Mouse (Mus musculus) hematopoietic stem cell, adult 5-6 weeks (primary cell): ENCODE results near the gene Cib1. TPM values are rescaled to one million over a fixed set of nuclear protein-coding genes. Genes with fewer than 3 reads are reported as not detected.

ENCODE experiments used
- ATAC-seq, 2 experiments: fragments of 125-278 bp in 1 of 2; replicated peaks in 1 of 2; 2 replicates each; pipeline ENCODE4 v1.8.0; 2016 to 2017; ENCODE audit warnings: inconsistent platforms in 2 of 2, mild to moderate bottlenecking in 2 of 2, moderate number of reproducible peaks in 2 of 2, low read depth in 1 of 2, moderate TSS enrichment in 1 of 2; ENCODE audit not compliant: low FRiP score in 2 of 2, poor library complexity in 2 of 2, severe bottlenecking in 2 of 2, insufficient read depth in 1 of 2, low TSS enrichment in 1 of 2
- total RNA-seq: library from RNA; stranded (forward); fragments of 172-1452, 232-1000 nt; gene quantifications from 2 replicates; pipeline ENCODE4 v1.2.3, GENCODE M21; 2017

Gene Cib1
- total RNA-seq, result 28.0 and 29.3 TPM in 2 replicates

DNA sequence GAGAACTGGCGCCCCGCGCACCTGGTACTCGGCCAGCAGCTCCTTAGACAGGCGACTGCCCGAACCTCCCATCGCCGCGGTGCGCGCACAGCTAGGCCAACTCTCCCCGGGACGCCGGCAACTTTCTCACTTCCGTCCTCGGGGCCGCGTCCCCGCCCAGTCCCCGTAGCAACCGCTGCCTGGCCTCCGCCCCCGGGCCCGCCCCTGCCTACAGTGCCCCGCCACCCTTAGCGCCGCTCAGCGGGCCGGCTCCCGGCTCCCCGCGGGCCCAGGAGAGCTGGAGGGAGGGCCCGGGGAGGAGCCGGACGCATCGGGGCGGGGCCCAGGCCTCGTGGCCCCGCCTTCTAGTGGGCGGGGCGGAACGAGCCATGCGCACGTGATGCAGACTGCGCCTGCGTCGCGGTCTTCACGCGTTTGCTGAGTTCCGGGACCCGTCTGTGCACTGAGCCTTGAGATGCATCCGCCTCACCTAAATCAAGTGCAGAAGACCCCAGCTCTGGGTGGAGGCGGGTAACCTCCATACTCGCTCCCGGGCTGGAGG lies at the start of gene Cib1, which contains the start of gene Gdpgp1:
TSS of gene Cib1 (minus strand) at position 325 of the 541 bp plus-strand sequence.
TSS of gene Gdpgp1 (plus strand) at position 377 of the 541 bp plus-strand sequence.
- ATAC-seq, result peak; percentile 94 to 95

- ATAC-seq, result no peak
These were observed 49.0 kb upstream of the Cib1 start for GRCm38 (mm10) chr7:80281646-80282045.

DNA sequence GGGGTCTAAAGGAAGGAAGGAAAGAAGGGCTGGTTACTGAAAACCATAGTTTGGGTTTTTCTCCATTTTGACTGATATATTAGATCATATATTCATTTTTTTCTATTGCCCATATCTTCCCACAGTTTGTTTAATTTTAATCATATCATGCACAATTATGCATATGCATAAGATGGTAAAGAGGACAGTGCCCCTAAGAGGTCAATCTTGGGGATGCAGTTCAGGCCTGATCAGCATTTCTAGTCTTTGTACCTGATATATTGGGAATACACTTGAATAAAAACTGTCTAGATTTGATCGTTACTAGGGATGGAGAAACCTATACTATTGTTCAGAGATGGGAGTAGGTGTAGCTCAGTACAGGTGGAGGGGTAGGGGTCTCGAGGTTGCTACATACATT lies 48.4 kb upstream of the Cib1 start:
- ATAC-seq, result no peak

DNA sequence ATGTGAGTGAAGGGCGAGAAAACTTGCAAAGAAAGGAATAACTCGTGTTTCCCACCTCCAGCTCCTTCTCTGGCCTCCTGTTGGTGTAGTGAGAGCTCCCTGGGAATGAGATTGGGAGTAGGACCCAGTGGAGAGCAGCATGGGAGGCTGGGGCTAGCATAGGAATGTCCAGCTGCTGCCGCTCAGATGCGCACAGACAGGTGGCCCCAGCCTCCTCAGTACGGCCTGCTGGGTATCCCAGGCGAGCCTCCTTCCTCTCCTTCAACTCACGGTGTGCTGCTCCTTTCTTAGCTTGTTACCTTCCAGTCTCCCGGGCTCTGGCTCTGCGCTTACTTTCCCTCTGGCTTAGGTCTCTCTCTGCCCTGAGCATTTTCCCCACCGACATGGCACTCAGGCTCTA lies 47.4 kb upstream of the Cib1 start:
- no peak for ATAC-seq

GRCm38 (mm10) chr7:80276374-80276773 lies 43.8 kb upstream of the Cib1 start:
- ATAC-seq, result no peak

DNA sequence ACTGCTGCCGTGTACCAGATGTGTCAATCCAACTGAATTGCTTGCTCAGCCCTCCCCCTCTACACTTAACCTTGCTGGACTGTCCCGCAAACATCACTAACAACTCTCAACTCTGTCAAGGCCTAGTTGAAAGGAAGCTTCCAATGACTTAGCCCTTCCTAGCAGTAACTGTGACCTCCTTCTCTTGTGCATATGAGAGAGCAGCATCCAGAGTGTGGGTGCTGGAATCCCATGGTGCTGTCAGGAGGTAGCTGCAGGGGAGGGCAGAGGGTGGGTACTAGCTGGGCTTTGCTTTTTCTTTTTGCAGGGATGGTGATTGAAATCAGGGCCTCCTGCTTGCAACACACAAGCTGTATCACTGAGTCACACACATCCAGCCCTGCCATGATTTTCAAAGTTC lies 40.8 kb upstream of the Cib1 start:
- no peak for ATAC-seq

DNA sequence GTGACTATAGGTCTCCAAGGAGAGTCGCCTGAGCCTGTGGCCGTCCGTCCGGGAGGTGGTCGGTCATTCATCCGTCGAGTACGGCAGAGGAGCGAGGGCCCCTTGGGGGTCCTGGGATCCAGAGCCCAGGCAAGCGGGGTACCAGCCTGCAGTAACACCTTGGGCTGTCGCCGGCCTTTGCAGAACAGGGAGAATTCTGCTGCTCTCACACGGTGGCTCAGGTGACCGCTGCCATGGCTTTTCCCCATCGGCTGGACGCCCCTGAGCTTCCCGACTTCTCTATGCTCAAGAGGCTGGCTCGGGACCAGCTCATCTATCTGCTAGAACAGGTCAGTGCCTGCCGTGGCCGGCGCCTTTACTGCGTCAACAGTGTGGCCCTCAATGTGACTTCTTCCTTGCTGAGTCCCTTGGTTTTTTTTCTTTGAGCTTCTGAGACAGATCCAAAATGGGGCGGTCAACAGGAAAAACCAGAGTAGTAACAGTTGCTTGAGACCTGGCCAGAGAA lies 37.2 kb upstream of the Cib1 start:
- peak in 1 of 2 experiments; percentile 23; a peak in 2 of 4 replicates for ATAC-seq

DNA sequence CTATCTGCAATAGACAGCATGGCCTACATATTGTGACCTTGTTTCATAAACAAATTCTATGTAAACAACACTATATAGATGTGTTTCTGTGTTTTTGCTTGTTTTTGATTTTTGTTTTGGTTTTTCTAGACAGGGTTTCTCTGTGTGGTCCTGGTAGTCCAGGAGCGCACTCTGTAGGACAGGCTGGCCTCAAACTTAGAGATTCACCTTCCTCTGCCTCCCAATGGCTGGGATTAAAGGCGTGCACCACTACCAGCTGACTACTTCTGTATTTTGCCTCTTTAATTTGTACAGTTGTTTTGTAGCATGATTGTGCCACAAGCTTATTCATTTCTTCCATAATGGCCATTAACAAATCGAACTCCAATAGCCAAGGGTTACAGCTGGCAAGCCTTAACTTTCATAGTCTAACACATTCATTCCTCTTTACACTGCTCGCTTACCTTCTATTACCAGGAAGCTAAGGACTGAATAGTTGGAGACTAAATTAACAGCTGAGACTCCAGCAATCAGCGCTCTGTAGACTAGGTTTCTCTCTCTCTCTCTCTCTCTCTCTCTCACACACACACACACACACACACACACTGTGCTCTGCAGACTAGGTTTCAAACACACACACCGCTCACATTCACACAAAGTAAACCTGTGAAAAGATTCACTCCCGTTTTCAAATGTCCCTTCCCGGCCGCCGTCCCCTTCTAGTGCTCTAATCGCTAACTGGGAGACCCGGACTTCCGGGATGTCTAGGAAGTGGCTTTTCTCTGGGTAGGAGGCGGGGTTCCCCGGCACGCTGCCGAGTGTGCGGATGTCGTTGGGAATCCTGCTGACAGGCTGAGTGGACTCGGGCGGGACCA lies 36.5 kb upstream of the Cib1 start, which contains the start of gene Vps33b:
TSS of gene Vps33b (plus strand) at position 753 of the 854 bp plus-strand sequence.
- peak; percentile 87 to 89 for ATAC-seq

GRCm38 (mm10) chr7:80267764-80268163 lies 35.2 kb upstream of the Cib1 start:
- ATAC-seq, result no peak

DNA sequence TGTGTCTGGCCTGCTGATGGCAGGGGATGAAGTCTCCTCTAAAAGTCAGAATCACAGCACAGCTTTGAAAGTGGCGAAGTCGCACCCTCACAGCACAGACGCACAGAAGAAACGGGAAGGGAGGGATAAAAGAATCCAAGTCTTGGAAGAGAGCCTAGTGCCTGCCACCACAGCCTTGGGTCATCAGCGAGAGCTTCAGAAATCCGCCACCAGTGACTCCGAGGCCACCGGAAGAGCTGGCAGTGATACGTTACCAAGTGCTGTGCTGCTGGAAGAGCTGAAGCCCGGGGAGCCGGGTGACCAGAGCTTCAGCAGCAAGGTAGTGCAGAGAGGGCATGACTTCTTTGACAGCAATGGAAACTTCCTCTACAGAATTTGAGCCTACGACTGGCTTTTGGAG lies 32.0 kb upstream of the Cib1 start:
- no peak for ATAC-seq

GRCm38 (mm10) chr7:80261372-80261990 lies 28.9 kb upstream of the Cib1 start:
- peak in 1 of 2 experiments; percentile 30; a peak in 2 of 4 replicates for ATAC-seq

- peak; percentile 63 to 85 for ATAC-seq
These were observed 28.2 kb upstream of the Cib1 start, which contains the start of gene Ngrn for GRCm38 (mm10) chr7:80260625-80261371. Ngrn (plus strand) TSS chr7:80261215.

DNA sequence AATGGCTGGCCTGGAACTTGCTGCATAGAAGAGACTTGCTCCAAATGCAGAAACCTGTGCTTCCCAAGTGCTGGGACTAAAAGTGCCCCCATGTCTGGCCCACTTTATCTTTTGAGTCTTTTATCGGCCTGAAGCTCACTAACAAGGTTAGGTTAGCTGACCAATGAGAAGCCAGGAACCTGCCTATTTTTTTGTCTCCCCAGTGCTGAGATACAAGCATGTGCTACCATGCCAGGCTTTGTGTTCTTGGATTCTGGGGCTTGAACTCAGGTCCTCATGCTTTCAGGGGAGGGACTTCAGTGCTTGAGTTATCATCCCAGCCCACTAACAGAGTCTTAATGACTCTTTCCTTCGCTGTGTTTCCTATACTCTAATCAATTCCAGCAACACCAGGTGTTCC lies 25.1 kb upstream of the Cib1 start:
- no peak for ATAC-seq

GRCm38 (mm10) chr7:80255981-80256380 lies 23.4 kb upstream of the Cib1 start:
- ATAC-seq, result no peak

DNA sequence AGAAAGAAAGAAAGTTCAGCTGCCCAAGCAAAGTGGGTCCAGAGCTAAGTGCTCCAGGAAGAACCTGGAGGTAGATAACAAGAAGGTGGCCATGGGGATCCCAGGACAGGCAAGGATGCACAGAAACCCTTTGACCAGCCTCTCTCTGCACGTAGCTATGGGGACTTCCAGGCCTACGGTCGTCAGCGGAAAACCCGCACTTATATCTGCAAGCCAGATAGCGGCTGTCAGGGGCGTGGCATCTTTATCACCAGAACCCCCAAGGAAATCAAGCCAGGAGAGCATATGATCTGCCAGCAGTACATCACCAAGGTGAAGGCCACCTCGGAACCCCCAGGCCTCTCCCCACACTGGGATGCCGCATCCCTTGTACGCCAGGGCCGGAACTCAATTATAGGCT lies 20.3 kb upstream of the Cib1 start:
- ATAC-seq, result no peak

GRCm38 (mm10) chr7:80252437-80252836 lies 19.8 kb upstream of the Cib1 start:
- no peak for ATAC-seq

- ATAC-seq, result peak in 1 of 2 experiments; percentile 33; a peak in 2 of 4 replicates
These were observed 14.2 kb upstream of the Cib1 start for GRCm38 (mm10) chr7:80246859-80247258.
